Mouse (Mus musculus) CH12.LX (cell line): ENCODE data around the gene Swsap1. TPM values are rescaled to one million over a fixed set of nuclear protein-coding genes. Genes with fewer than 3 reads are reported as not detected.

Source experiments
- DNase-seq: peaks from one replicate; pipeline ENCODE4 v3.0.0-alpha.2; 2013; ENCODE audit errors: extremely low read depth
- H3K27ac ChIP-seq: 2 replicates; pipeline ENCODE4 v1.5.1; 2012; ENCODE audit warnings: low read depth, mild to moderate bottlenecking, control low read depth, moderate library complexity; ENCODE audit not compliant: insufficient read depth
- H3K27me3 ChIP-seq: replicated peaks from 2 replicates; pipeline ENCODE3; 2012; ENCODE audit warnings: inconsistent platforms
- H3K36me3 ChIP-seq, 2 experiments: replicated peaks in 1 of 2; 2 replicates each; pipeline versions ENCODE3 to v1.6.1; 2012; ENCODE audit warnings: inconsistent platforms in 1 of 2, low read length in 1 of 2, mild to moderate bottlenecking in 1 of 2, mixed read lengths in 1 of 2, moderate library complexity in 1 of 2; ENCODE audit not compliant: control insufficient read depth in 1 of 2, insufficient read depth in 1 of 2
- H3K4me1 ChIP-seq, 2 experiments: 2 replicates each; pipeline ENCODE4 v1.6.1; 2012; ENCODE audit warnings: inconsistent platforms in 1 of 2, moderate library complexity in 1 of 2; ENCODE audit not compliant: insufficient read depth in 2 of 2, control insufficient read depth in 1 of 2
- H3K4me2 ChIP-seq: 2 replicates; pipeline ENCODE4 v1.6.1; 2012; ENCODE audit warnings: low read depth, mild to moderate bottlenecking, control low read depth; ENCODE audit not compliant: poor library complexity, insufficient read depth, severe bottlenecking
- H3K4me3 ChIP-seq, 3 experiments: fragments of 150-350 bp in 1 of 3; sonication (generic) in 1 of 3; replicated peaks in 1 of 3; 2 replicates each; pipeline versions ENCODE3 to v1.5.1; 2011 to 2012; ENCODE audit warnings: low read depth in 2 of 3, low read length in 2 of 3, mild to moderate bottlenecking in 2 of 3, moderate library complexity in 2 of 3, control low read depth in 1 of 3, improper control_type of control experiment in 1 of 3, inconsistent platforms in 1 of 3, mixed read lengths in 1 of 3; ENCODE audit not compliant: poor library complexity in 1 of 3
- H3K79me2 ChIP-seq: replicated peaks from 2 replicates; pipeline ENCODE4 v1.6.1; 2012; ENCODE audit warnings: mild to moderate bottlenecking, moderate library complexity; ENCODE audit not compliant: control insufficient read depth, poor library complexity, insufficient read depth, severe bottlenecking; ENCODE audit errors: extremely low read depth
- H3K9ac ChIP-seq: 2 replicates; pipeline ENCODE4 v1.6.1; 2012; ENCODE audit warnings: low read depth, mild to moderate bottlenecking, control low read depth, moderate library complexity; ENCODE audit not compliant: insufficient read depth
- H3K9me3 ChIP-seq: replicated peaks from 2 replicates; pipeline ENCODE3; 2012; ENCODE audit warnings: low read length, inconsistent platforms, mixed read lengths
- BHLHE40 ChIP-seq: IDR thresholded peaks from 2 replicates; pipeline ENCODE4 v1.6.1; 2011; ENCODE audit warnings: mild to moderate bottlenecking, low read depth, low read length, improper control_type of control experiment
- CHD1 ChIP-seq: IDR thresholded peaks from 2 replicates; pipeline ENCODE4 v1.6.1; 2012; ENCODE audit warnings: low read depth, low read length, improper control_type of control experiment, inconsistent platforms
- CHD2 ChIP-seq: IDR thresholded peaks from 2 replicates; pipeline ENCODE4 v1.6.1; 2011; ENCODE audit warnings: low read length, improper control_type of control experiment
- E2F4 ChIP-seq: IDR thresholded peaks from 2 replicates; pipeline ENCODE4 v1.6.1; 2011; ENCODE audit warnings: low read depth, low read length, improper control_type of control experiment; ENCODE audit not compliant: insufficient replicate concordance
- ELF1 ChIP-seq: IDR thresholded peaks from 2 replicates; pipeline ENCODE4 v1.6.1; 2014; ENCODE audit warnings: low read depth, mild to moderate bottlenecking, inconsistent platforms, low read length, improper control_type of control experiment
- EP300 ChIP-seq: IDR thresholded peaks from 2 replicates; pipeline ENCODE4 v1.6.1; 2011; ENCODE audit warnings: low read length, improper control_type of control experiment
- ETS1 ChIP-seq: conservative IDR thresholded peaks from 2 replicates; pipeline ENCODE4 v1.6.1; 2012; ENCODE audit warnings: low read depth, mild to moderate bottlenecking, inconsistent platforms, low read length, improper control_type of control experiment, moderate library complexity
- GABPA ChIP-seq: IDR thresholded peaks from 2 replicates; pipeline ENCODE4 v1.6.1; 2012; ENCODE audit warnings: low read depth, low read length, improper control_type of control experiment, inconsistent platforms; ENCODE audit not compliant: insufficient replicate concordance
- HCFC1 ChIP-seq: IDR thresholded peaks from 2 replicates; pipeline ENCODE4 v1.6.1; 2012; ENCODE audit warnings: low read depth, mild to moderate bottlenecking, inconsistent platforms, low read length, improper control_type of control experiment
- IRF4 ChIP-seq: IDR thresholded peaks from 2 replicates; pipeline ENCODE4 v1.6.1; 2014; ENCODE audit warnings: low read depth, mild to moderate bottlenecking, inconsistent platforms, low read length, improper control_type of control experiment
- JUN ChIP-seq: IDR thresholded peaks from 2 replicates; pipeline ENCODE4 v1.6.1; 2011; ENCODE audit warnings: low read depth, mild to moderate bottlenecking, low read length, improper control_type of control experiment, moderate library complexity; ENCODE audit not compliant: insufficient read depth
- JUND ChIP-seq: conservative IDR thresholded peaks from 2 replicates; pipeline ENCODE4 v1.6.1; 2011; ENCODE audit warnings: low read depth, low read length, improper control_type of control experiment
- MAFK ChIP-seq: IDR thresholded peaks from 2 replicates; pipeline ENCODE4 v1.6.1; 2011; ENCODE audit warnings: low read length, improper control_type of control experiment; ENCODE audit not compliant: insufficient replicate concordance
- MAX ChIP-seq: IDR thresholded peaks from 2 replicates; pipeline ENCODE4 v1.6.1; 2011; ENCODE audit warnings: low read length, improper control_type of control experiment
- MAZ ChIP-seq: IDR thresholded peaks from 2 replicates; pipeline ENCODE4 v1.6.1; 2012; ENCODE audit warnings: low read depth, mild to moderate bottlenecking, inconsistent platforms, low read length, improper control_type of control experiment, moderate library complexity
- MEF2A ChIP-seq: IDR thresholded peaks from 2 replicates; pipeline ENCODE4 v1.6.1; 2014; ENCODE audit warnings: low read depth, mild to moderate bottlenecking, inconsistent platforms, low read length, improper control_type of control experiment, borderline replicate concordance
- MXI1 ChIP-seq: IDR thresholded peaks from 2 replicates; pipeline ENCODE4 v1.6.1; 2011; ENCODE audit warnings: mild to moderate bottlenecking, low read depth, low read length, improper control_type of control experiment
- MYC ChIP-seq: IDR thresholded peaks from 2 replicates; pipeline ENCODE4 v1.6.1; 2011; ENCODE audit warnings: low read depth, mild to moderate bottlenecking, improper control_type of control experiment, low read length
- NELFE ChIP-seq: IDR thresholded peaks from 2 replicates; pipeline ENCODE4 v1.6.1; 2011; ENCODE audit warnings: low read depth, low read length, improper control_type of control experiment
- PAX5 ChIP-seq: IDR thresholded peaks from 2 replicates; pipeline ENCODE4 v1.6.1; 2012; ENCODE audit warnings: low read length, inconsistent platforms, mixed read lengths
- POLR2A ChIP-seq: IDR thresholded peaks from 2 replicates; pipeline ENCODE4 v1.6.1; 2011; ENCODE audit warnings: low read depth, mild to moderate bottlenecking, improper control_type of control experiment, low read length
- RAD21 ChIP-seq: IDR thresholded peaks from 2 replicates; pipeline ENCODE4 v1.6.1; 2011; ENCODE audit warnings: low read depth, mild to moderate bottlenecking, low read length, improper control_type of control experiment, moderate library complexity
- RCOR1 ChIP-seq: conservative IDR thresholded peaks from 2 replicates; pipeline ENCODE4 v1.6.1; 2012; ENCODE audit warnings: low read depth, mild to moderate bottlenecking, inconsistent platforms, low read length, improper control_type of control experiment
- SIN3A ChIP-seq: IDR thresholded peaks from 2 replicates; pipeline ENCODE4 v1.6.1; 2012; ENCODE audit warnings: low read length, improper control_type of control experiment, inconsistent platforms
- TCF12 ChIP-seq: IDR thresholded peaks from 2 replicates; pipeline ENCODE4 v1.6.1; 2014; ENCODE audit warnings: low read depth, mild to moderate bottlenecking, inconsistent platforms, low read length, improper control_type of control experiment
- UBTF ChIP-seq: IDR thresholded peaks from 2 replicates; pipeline ENCODE4 v1.6.1; 2012; ENCODE audit warnings: low read depth, mild to moderate bottlenecking, inconsistent platforms, low read length, improper control_type of control experiment, moderate library complexity
- USF1 ChIP-seq: IDR thresholded peaks from 2 replicates; pipeline ENCODE4 v1.6.1; 2014; ENCODE audit warnings: low read depth, mild to moderate bottlenecking, inconsistent platforms, low read length, improper control_type of control experiment
- USF2 ChIP-seq: conservative IDR thresholded peaks from 2 replicates; pipeline ENCODE4 v1.6.1; 2011; ENCODE audit warnings: low read depth, low read length, improper control_type of control experiment
- ZC3H11A ChIP-seq: IDR thresholded peaks from 2 replicates; pipeline ENCODE4 v1.6.1; 2012; ENCODE audit warnings: low read depth, mild to moderate bottlenecking, inconsistent platforms, low read length, improper control_type of control experiment
- ZKSCAN1 ChIP-seq: IDR thresholded peaks from 2 replicates; pipeline ENCODE4 v1.6.1; 2012; ENCODE audit warnings: low read depth, inconsistent platforms, low read length, improper control_type of control experiment, borderline replicate concordance
- ZMIZ1 ChIP-seq: IDR thresholded peaks from 2 replicates; pipeline ENCODE4 v1.6.1; 2012; ENCODE audit warnings: low read depth, mild to moderate bottlenecking, inconsistent platforms, low read length, improper control_type of control experiment
- ZNF384 ChIP-seq: IDR thresholded peaks from 2 replicates; pipeline ENCODE4 v1.6.1; 2012; ENCODE audit warnings: low read depth, low read length, improper control_type of control experiment, inconsistent platforms
- dilution Hi-C: fragments of 300-500 bp; cut with MboI; formaldehyde crosslinking; loops from 2 replicates; pipeline ENCODE4 v1.14.3; 2020; ENCODE audit warnings: low sequenced_read_pairs; ENCODE audit not compliant: extremely low pct_unique_long_range_greater_than_20kb, extremely low pct_ligation_motif_present
- in situ Hi-C: fragments of 300-500 bp; cut with MboI; formaldehyde crosslinking; loops from 3 replicates; pipeline ENCODE4 v1.14.3; 2019; ENCODE audit warnings: low sequenced_read_pairs, low pct_ligation_motif_present, low pct_unique_long_range_greater_than_20kb, mixed read lengths
- polyA plus RNA-seq: library from polyadenylated mRNA; unstranded; fragments of >175 nt; gene quantifications from 2 replicates; pipeline ENCODE4 v1.2.1, GENCODE M21; 2012; ENCODE audit warnings: low read depth; ENCODE audit not compliant: insufficient read length
- total RNA-seq, 2 experiments: library from RNA; depleted of rRNA; stranded (reverse); fragments of 300-350 nt in 1 of 2; fragments of >200 nt in 1 of 2; gene quantifications; 2 replicates each; pipeline ENCODE4 v1.2.3; 2012 to 2014

Swsap1 gene
- total and polyA plus RNA-seq, 3 experiments: 3.1 to 4.1 (median 4.0) TPM

DNA sequence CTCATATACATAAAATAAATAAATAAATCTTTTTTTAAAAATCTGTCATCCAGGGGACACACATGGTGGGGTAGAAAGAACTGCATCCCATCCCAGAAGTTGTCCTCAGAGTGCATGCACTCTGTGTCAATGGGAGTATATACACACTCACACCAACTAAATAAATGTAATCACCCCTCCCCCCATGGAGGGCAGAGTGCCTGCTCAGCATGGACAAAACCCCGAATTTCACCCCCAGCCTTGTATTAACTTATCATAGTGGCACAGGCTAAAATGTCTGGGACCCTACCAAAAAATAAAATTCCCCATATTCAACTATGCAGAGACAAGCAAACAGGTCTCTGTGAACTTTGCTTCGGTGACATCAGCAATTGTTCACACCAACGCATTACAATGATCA, 920 bp upstream of the Swsap1 start:
- Histone ChIP-seq H3K79me2 (0 out of 2 replicates have a peak, but pooled peaks cover 3% of the 10 kb centered on the region), H3K9ac (peak overlapping the region; percentile 64; the same call in 1 of the 2 replicates), H3K9me3 (peaks cover 3% of the 10 kb centered on the region), H3K27me3 (peaks cover 2% of the 10 kb centered on the region)
- dilution Hi-C loops: no loop called here
- TF ChIP-seq ZC3H11A: no peak
- TF ChIP-seq PAX5: no peak
- no peak for TF ChIP-seq HCFC1
- no peak for TF ChIP-seq TCF12
- no peak for TF ChIP-seq USF1
- no peak for TF ChIP-seq NELFE
- TF ChIP-seq MXI1: no peak
- TF ChIP-seq ZKSCAN1: no peak
- TF ChIP-seq, all 38 proteins: peak for 0
- Histone ChIP-seq H3K4me1 (peaks cover 2 to 10% of the 10 kb centered on the region in 2 experiments; a peak in 3 of 4 replicates), H3K27ac (no peak overlapping the region), H3K36me3 (peaks cover 3% of the 10 kb centered on the region in 2 experiments), H3K4me2 (peak overlapping the region; percentile 80; the same call in 1 of the 2 replicates), H3K4me3 (no peak overlapping the region)
- DNase-seq: no peak
- in situ Hi-C loops: no loop called here

DNA sequence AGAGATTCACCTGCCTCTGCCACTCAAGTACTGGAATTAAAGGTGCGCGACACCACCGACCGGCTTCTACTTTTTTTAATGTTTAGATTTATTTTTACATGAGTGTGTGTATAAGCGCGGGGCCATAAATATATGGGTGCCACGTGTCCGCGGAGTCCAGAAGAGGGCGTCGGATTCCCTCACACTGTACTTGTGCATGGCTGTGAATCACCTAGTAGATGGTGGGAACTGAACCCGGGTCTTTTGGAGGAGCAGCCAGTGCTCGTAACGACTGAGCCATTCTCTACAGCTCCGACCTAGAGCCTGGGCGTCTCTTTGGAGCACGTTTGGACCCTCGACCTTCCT, 358 bp upstream of the Swsap1 start:
- Histone ChIP-seq H3K27ac (peak overlapping the region; percentile 63), H3K4me3 (peak overlapping the region; percentile 59 to 79 (median 77)), H3K36me3 (peaks cover 3% of the 10 kb centered on the region in 2 experiments), H3K9me3 (peaks cover 3% of the 10 kb centered on the region), H3K4me1 (peaks cover 2 to 10% of the 10 kb centered on the region in 2 experiments; a peak in 3 of 4 replicates), H3K27me3 (peaks cover 2% of the 10 kb centered on the region), H3K4me2 (peak overlapping the region; percentile 80), H3K9ac (peak overlapping the region; percentile 64; the same call in 1 of the 2 replicates), H3K79me2 (0 out of 2 replicates have a peak, but pooled peaks cover 3% of the 10 kb centered on the region)
- in situ Hi-C loops (no loop called here), dilution Hi-C loops (no loop called here)
- DNase-seq: no peak
- TF ChIP-seq ZKSCAN1: no peak
- peak; percentile 90 for TF ChIP-seq MXI1
- TF ChIP-seq ETS1: no peak
- no peak for TF ChIP-seq GABPA
- TF ChIP-seq MAX: peak; percentile 92
- no peak for TF ChIP-seq PAX5
- no peak for TF ChIP-seq RCOR1
- no peak for TF ChIP-seq EP300
- 0 out of 2 replicates have a peak, but pooled peaks have one; percentile 26 for TF ChIP-seq JUND
- no peak for TF ChIP-seq CHD1
- no peak for TF ChIP-seq IRF4
- no peak for TF ChIP-seq UBTF
- peak; percentile 81; the same call in 1 of the 2 replicates for TF ChIP-seq ZNF384
- TF ChIP-seq USF1: peak; percentile 38
- TF ChIP-seq NELFE: peak; percentile 70; the same call in 1 of the 2 replicates
- peak; percentile 78; the same call in 1 of the 2 replicates for TF ChIP-seq POLR2A
- no peak for TF ChIP-seq ELF1
- TF ChIP-seq JUN: no peak
- TF ChIP-seq MYC: peak; percentile 97
- TF ChIP-seq SIN3A: no peak
- TF ChIP-seq USF2: no peak
- no peak for TF ChIP-seq HCFC1
- peak; percentile 51 for TF ChIP-seq BHLHE40
- no peak for TF ChIP-seq ZMIZ1
- TF ChIP-seq CHD2: no peak
- TF ChIP-seq MAFK: no peak
- TF ChIP-seq MEF2A: no peak
- no peak for TF ChIP-seq E2F4
- no peak for TF ChIP-seq MAZ
- TF ChIP-seq RAD21: peak; percentile 16
